Mouse (Mus musculus) stomach, postnatal 0 days (tissue): ENCODE measurements around the gene Gm12830.

Experiments used
- CTCF ChIP-seq: IDR thresholded peaks from 2 replicates; pipeline ENCODE4 v1.5.1; 2016; ENCODE audit warnings: antibody characterized with exemption, low read depth, mild to moderate bottlenecking, moderate library complexity
- EP300 ChIP-seq: optimal IDR thresholded peaks from 2 replicates; pipeline ENCODE3; 2016; ENCODE audit warnings: antibody characterized with exemption

- TF ChIP-seq CTCF (no peak), EP300 (no peak)
Observed at GRCm38 (mm10) chr4:114901643-114902351, 80.3 kb downstream of the Gm12830 start.
